Mouse (Mus musculus) intestine, embryonic 15.5 days (tissue): ENCODE measurements around the gene Phlda3. TPM values are rescaled to one million over a fixed set of nuclear protein-coding genes. Genes with fewer than 3 reads are reported as not detected.

Experiments used
- ATAC-seq: fragments of 200-750 bp; cut with Nextera tagmentation; 2 replicates; pipeline ENCODE4 v1.8.0; 2017; ENCODE audit warnings: moderate TSS enrichment, moderate library complexity
- H3K27ac ChIP-seq: fragments of 300-500 bp; sonication (generic); 2 replicates; pipeline ENCODE4 v1.5.1; 2015; ENCODE audit warnings: mild to moderate bottlenecking, inconsistent platforms
- H3K27me3 ChIP-seq: fragments of 300-500 bp; sonication (generic); replicated peaks from 2 replicates; pipeline ENCODE4 v1.6.1; 2015; ENCODE audit warnings: inconsistent platforms
- H3K36me3 ChIP-seq: fragments of 300-500 bp; sonication (generic); 2 replicates; pipeline ENCODE4 v1.6.1; 2015; ENCODE audit warnings: inconsistent platforms
- H3K4me1 ChIP-seq: fragments of 300-500 bp; sonication (generic); replicated peaks from 2 replicates; pipeline ENCODE4 v1.6.1; 2015; ENCODE audit warnings: inconsistent platforms
- H3K4me2 ChIP-seq: fragments of 300-500 bp; sonication (generic); replicated peaks from 2 replicates; pipeline ENCODE4 v1.6.1; 2015; ENCODE audit warnings: mild to moderate bottlenecking, inconsistent platforms
- H3K4me3 ChIP-seq: fragments of 300-500 bp; sonication (generic); replicated peaks from 2 replicates; pipeline ENCODE4 v1.5.1; 2015; ENCODE audit warnings: inconsistent platforms
- H3K9ac ChIP-seq: fragments of 300-500 bp; sonication (generic); 2 replicates; pipeline ENCODE4 v1.6.1; 2015; ENCODE audit warnings: inconsistent platforms
- H3K9me3 ChIP-seq: fragments of 300-500 bp; sonication (generic); 2 replicates; pipeline ENCODE4 v1.6.1; 2016; ENCODE audit warnings: inconsistent platforms
- WGBS: fragments of 180-500 bp; shearing (Covaris S2); methylation state at CpG from one replicate; pipeline ENCODE4 v1.1.7; 2015; 5-methylcytosine and 5-hydroxymethylcytosine counted together
- polyA plus RNA-seq: library from polyadenylated mRNA; unstranded; fragments of >200 nt; fragmentation: Nextera tagmentation; extraction: Ambion mirVana; gene quantifications from 2 replicates; pipeline ENCODE4 v1.2.1, GENCODE M21; 2015

Gene Phlda3
- polyA plus RNA-seq, 1 experiment from 2014 or later: 44.6 TPM

GRCm38 (mm10) chr1:135800192-135800950 lies 34.5 kb downstream of the Phlda3 start:
- H3K4me1 ChIP-seq: peaks cover 31% of the 10 kb centered on the region
- H3K4me3 ChIP-seq: no peak overlapping the region
- no peaks in the 10 kb centered on the region for H3K27me3 ChIP-seq
- no peaks in the 10 kb centered on the region for H3K36me3 ChIP-seq
- 18% methylated on average over 8 of the region's 8 CpGs for WGBS
- H3K4me2 ChIP-seq: no peak overlapping the region; the same call in 1 of the 2 replicates
- H3K9ac ChIP-seq: no peak overlapping the region
- H3K9me3 ChIP-seq: no peaks in the 10 kb centered on the region
- peak; percentile 68 for ATAC-seq
- H3K27ac ChIP-seq: peak overlapping the region; percentile 90

DNA sequence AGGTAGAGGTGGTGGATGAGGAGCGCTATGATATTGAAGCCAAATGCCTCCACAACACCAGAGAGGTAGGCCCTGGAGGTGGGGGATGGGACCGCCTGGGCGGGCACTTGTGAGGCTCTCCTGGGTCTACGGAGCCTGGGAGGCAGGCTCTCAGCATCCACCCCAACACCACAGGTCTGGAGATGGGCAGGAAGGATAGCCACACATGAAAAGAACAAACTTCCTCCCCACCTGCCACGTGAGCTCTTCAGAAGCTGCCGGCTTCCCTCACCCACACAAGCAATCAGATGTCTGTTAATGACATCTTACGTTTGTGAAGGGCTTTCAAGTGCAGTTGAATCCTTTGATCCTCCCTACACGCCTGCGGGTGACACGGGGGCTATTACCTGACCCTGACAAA lies 41.6 kb downstream of the Phlda3 start:
- H3K4me3 ChIP-seq: no peak overlapping the region
- 30% methylated on average over 10 of the region's 10 CpGs for WGBS
- no peak overlapping the region for H3K27ac ChIP-seq
- no peaks in the 10 kb centered on the region for H3K27me3 ChIP-seq
- H3K4me1 ChIP-seq: peaks cover 19% of the 10 kb centered on the region
- ATAC-seq: no peak
- H3K4me2 ChIP-seq: no peak overlapping the region
- H3K36me3 ChIP-seq: no peaks in the 10 kb centered on the region
- H3K9me3 ChIP-seq: no peaks in the 10 kb centered on the region
- no peak overlapping the region for H3K9ac ChIP-seq

DNA sequence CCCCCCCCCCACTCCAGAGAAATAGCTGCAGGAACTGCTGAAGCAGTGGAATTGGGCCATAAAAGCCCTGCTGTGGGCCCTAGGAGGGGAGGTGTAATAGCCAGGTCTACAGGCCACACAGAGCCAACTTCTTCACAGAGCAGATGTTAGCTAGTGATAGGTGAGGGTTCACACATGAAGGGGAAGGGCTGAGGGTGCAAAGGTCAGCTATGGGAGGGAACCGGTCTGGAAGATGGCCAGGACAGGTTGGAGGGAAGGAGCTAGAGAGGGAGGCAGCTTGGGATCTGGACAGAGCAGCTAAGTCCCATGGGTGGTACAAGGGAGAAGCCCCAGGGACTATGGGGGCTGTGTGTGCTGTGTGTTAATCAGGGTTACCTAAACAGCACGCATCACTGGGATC lies 44.3 kb downstream of the Phlda3 start:
- Histone ChIP-seq H3K9ac (no peak overlapping the region), H3K4me1 (peaks cover 30% of the 10 kb centered on the region), H3K36me3 (no peaks in the 10 kb centered on the region), H3K27ac (peak overlapping the region; percentile 85), H3K27me3 (no peaks in the 10 kb centered on the region), H3K4me3 (no peak overlapping the region), H3K4me2 (0 out of 2 replicates have a peak overlapping the region, but pooled peaks have one; percentile 20), H3K9me3 (no peaks in the 10 kb centered on the region)
- ATAC-seq: peak; percentile 67
- 41% methylated on average over 2 of the region's 2 CpGs for WGBS

DNA sequence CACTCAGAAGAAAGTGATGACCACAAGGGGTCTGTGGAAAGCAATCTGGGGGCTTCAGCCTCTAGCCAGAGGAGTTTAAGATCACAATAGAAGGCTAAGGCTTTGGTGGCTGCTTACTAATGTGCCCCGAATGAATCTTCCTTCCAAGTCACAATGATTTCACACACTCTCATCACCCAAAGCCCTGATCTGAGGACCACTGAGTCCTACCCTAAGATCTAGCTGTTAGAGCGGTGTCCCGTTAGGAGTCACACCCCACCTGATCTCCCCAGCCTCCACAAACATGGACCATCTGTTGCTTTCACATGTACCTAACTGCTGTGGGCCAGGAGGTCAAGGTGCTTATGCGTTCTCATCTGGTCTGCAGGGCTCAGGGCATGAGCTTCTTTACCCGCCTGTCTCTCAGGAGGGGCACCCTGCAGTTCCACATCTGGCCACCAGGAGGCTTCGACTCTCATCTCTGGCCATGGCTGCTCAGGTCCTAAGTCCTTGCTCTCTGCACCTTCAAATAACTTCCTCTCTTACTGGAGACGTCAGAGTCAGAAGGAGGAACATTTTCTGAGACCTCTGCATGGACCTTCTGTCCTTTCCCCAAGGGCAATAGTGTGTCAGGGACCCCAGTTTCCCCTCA lies 45.2 kb downstream of the Phlda3 start:
- ATAC-seq: peak; percentile 22
- Histone ChIP-seq H3K36me3 (no peaks in the 10 kb centered on the region), H3K4me3 (no peak overlapping the region), H3K9ac (no peak overlapping the region), H3K4me2 (0 out of 2 replicates have a peak overlapping the region, but pooled peaks have one; percentile 6), H3K27ac (peak overlapping the region; percentile 85), H3K4me1 (peaks cover 30% of the 10 kb centered on the region), H3K9me3 (no peaks in the 10 kb centered on the region), H3K27me3 (no peaks in the 10 kb centered on the region)
- 30% methylated on average over 7 of the region's 7 CpGs for WGBS

DNA sequence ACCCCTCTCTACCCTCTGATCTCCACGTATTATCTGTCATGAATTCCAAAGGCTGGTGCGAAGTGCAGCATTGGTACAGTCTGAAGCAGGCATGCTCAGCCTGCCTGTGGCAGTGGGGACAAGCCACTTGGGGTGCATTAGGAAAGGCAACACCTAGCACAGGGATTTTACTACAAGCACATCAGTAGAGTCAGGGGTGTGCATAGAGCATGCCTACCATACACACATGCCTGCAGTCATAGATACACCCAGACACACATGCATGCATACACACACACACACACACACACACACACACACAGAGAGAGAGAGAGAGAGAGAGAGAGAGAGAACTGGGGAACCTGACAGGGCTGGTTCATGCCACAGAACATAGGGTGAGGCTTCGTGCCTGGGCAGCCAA lies 46.3 kb downstream of the Phlda3 start:
- ATAC-seq: 0 out of 2 replicates have a peak, but pooled peaks have one; percentile 1
- peak overlapping the region; percentile 30 for H3K4me2 ChIP-seq
- H3K36me3 ChIP-seq: no peaks in the 10 kb centered on the region
- 54% methylated on average over 3 of the region's 3 CpGs for WGBS
- no peak overlapping the region for H3K4me3 ChIP-seq
- no peaks in the 10 kb centered on the region for H3K9me3 ChIP-seq
- peaks cover 29% of the 10 kb centered on the region for H3K4me1 ChIP-seq
- H3K27me3 ChIP-seq: peaks cover 5% of the 10 kb centered on the region; the same call in 1 of the 2 replicates
- H3K9ac ChIP-seq: peak overlapping the region; percentile 11; the same call in 1 of the 2 replicates
- H3K27ac ChIP-seq: peak overlapping the region; percentile 85

DNA sequence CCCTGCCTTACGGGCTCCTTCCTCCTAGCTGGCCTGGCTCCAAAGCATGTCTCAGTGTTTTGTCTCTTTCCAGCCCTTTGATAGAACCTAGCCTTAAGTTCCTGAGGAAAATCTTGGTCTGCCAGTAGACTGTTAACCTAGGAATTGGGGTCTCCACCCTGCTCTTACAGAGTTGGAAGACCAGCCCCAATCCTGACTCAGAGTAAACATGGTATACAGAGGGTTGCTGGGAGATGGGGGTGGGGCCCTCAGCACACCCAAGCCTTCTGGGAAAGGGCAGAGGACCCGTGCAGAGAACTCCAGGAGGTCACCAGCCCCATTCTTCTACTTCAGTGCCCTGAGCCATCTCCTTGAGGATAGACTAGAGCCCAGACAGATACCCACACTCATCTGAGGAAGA lies 46.7 kb downstream of the Phlda3 start:
- Histone ChIP-seq H3K9me3 (no peaks in the 10 kb centered on the region), H3K4me1 (peaks cover 25% of the 10 kb centered on the region), H3K9ac (peak overlapping the region; percentile 11; the same call in 1 of the 2 replicates), H3K4me2 (peak overlapping the region; percentile 30), H3K27ac (peak overlapping the region; percentile 85), H3K36me3 (no peaks in the 10 kb centered on the region), H3K27me3 (peaks cover 5% of the 10 kb centered on the region; the same call in 1 of the 2 replicates), H3K4me3 (no peak overlapping the region)
- peak; percentile 68 for ATAC-seq
- 18% methylated on average over 2 of the region's 2 CpGs for WGBS

DNA sequence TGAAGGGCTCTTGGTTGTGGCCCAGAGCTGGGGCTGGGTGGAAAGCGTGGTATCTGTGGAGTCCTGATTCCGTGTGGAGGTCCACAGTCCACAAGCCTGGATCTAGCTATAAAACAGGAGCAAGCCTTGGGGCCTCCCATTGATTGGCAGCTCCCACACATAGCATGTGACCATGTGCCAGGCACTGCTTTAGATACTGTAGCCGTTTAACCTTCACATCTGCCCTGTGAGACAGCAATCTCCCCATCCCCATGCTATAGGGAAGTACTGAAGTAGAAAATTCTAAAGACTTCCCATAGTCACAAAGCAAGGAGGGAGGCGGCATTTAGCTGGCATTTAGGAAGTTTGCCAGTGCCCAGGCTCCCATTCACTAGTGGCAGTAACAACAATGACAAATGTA lies 47.2 kb downstream of the Phlda3 start:
- Histone ChIP-seq H3K4me3 (no peak overlapping the region), H3K27ac (peak overlapping the region; percentile 85), H3K9me3 (no peaks in the 10 kb centered on the region), H3K27me3 (peaks cover 5% of the 10 kb centered on the region; the same call in 1 of the 2 replicates), H3K36me3 (no peaks in the 10 kb centered on the region), H3K4me2 (peak overlapping the region; percentile 30), H3K4me1 (peaks cover 25% of the 10 kb centered on the region), H3K9ac (peak overlapping the region; percentile 11; the same call in 1 of the 2 replicates)
- ATAC-seq: peak; percentile 83
- WGBS: 53% methylated on average over 4 of the region's 4 CpGs

DNA sequence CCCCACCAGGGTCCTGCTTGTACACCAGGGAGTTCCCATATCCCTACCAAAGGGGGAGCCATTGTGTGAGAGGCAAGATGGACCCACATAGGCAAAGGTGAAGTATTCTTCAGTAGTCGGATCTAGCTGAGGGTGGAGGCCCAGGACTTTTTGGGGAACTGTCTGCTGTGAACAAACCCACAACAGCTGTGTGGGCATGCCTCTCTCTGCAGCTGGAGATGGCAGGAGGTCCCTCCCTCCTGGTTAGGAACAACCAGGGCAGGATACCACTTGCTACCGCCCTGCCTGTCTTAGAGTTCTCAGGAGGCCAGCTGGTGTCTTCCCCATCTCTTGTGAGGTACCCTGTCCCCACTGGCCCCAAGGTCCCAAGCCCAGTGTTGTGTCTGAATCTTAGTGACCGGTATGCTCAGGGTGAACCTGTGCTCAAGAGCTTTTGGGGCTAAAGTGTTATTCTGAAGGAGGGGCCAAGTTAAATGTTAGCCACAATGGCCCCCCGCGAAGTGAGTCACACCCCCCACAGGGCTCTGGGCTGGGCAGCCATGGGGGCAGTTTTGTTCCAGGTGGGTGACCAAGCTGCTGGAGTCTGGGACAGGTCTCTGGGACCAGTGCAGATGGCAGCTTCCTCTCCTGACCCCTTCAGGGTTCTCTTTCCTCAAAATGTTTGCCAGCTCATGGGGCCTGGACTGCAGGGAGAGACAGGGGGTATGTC lies 47.9 kb downstream of the Phlda3 start:
- peaks cover 25% of the 10 kb centered on the region for H3K4me1 ChIP-seq
- H3K36me3 ChIP-seq: no peaks in the 10 kb centered on the region
- peaks cover 5% of the 10 kb centered on the region; the same call in 1 of the 2 replicates for H3K27me3 ChIP-seq
- ATAC-seq: no peak
- no peak overlapping the region for H3K4me3 ChIP-seq
- 74% methylated on average over 5 of the region's 5 CpGs for WGBS
- no peak overlapping the region for H3K9ac ChIP-seq
- no peaks in the 10 kb centered on the region for H3K9me3 ChIP-seq
- no peak overlapping the region for H3K4me2 ChIP-seq
- H3K27ac ChIP-seq: peak overlapping the region; percentile 85

DNA sequence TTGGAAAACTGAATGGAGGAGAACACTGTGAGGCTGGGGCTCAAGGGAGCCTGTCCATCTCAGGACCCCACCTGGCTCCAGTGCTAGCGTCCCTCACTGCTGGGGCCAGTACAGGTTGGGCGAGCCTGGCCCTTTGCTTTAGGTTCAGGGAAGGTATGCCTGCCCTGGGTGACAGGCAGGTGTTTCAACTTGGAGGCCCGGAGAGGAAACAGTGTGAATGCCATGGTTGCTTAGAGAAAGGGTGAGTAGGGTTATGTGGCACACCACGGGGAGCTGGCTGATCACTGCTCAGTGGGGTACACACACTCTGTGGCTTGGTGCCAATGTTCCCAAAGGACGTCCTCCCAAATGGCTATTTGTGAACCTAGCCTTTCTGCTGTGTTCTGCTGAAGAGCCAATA lies 48.6 kb downstream of the Phlda3 start:
- 84% methylated on average over 5 of the region's 5 CpGs for WGBS
- Histone ChIP-seq H3K9ac (no peak overlapping the region), H3K4me3 (no peak overlapping the region), H3K4me2 (no peak overlapping the region), H3K36me3 (no peaks in the 10 kb centered on the region), H3K27me3 (peaks cover 5% of the 10 kb centered on the region; the same call in 1 of the 2 replicates), H3K27ac (no peak overlapping the region), H3K4me1 (peaks cover 20% of the 10 kb centered on the region), H3K9me3 (no peaks in the 10 kb centered on the region)
- no peak for ATAC-seq

- Histone ChIP-seq H3K4me2 (peak overlapping the region; percentile 89), H3K36me3 (no peaks in the 10 kb centered on the region), H3K27ac (0 out of 2 replicates have a peak overlapping the region, but pooled peaks have one; percentile 63), H3K4me3 (no peak overlapping the region), H3K4me1 (peaks cover 14% of the 10 kb centered on the region), H3K9ac (0 out of 2 replicates have a peak overlapping the region, but pooled peaks have one; percentile 48), H3K9me3 (no peaks in the 10 kb centered on the region), H3K27me3 (peaks cover 10% of the 10 kb centered on the region)
- ATAC-seq: no peak
- WGBS: 45% methylated on average over 4 of the region's 4 CpGs
These were observed 51.7 kb downstream of the Phlda3 start for GRCm38 (mm10) chr1:135817595-135817994.

DNA sequence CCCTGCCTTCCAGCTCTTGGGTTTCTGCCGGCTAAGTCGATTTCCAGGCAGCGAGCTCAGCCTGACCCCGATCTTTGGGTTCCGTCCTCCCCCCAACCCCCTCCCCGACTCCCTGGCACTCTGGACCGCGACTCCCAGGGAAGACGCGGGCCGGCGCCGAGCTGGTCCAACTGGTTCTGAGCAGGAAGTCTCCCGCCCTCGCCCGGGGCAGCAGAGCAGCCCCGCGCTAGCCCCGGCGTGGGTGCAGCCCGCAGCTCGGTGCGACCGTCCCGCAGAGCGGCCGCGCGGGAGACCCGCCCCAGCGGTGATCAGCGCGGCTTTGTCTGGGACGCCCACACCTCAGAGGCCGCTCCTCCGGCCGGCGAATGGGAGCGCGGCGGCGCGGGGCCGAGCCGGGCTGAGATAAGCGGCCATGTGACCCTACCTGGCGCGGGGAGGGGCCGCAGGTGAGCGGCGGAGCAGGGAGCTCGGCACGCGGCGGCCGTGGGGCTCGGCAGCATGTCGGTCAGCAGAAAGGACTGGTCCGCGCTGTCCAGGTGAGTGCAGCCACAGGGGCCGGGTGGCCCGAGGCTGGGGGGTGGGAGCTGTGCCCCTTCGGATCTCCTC lies 52.7 kb downstream of the Phlda3 start, which contains the start of gene Lad1:
TSS of gene Lad1 (plus strand) at position 118 of the 606 bp plus-strand sequence.
- under 1% methylated on average over 63 of the region's 63 CpGs for WGBS
- ATAC-seq: peak; percentile 82
- H3K27me3 ChIP-seq: peaks cover 10% of the 10 kb centered on the region
- H3K4me2 ChIP-seq: peak within 1 kb of the TSS; percentile 89
- H3K4me3 ChIP-seq: peak within 1 kb of the TSS; percentile 44
- no peaks in the 10 kb centered on the region for H3K36me3 ChIP-seq
- H3K4me1 ChIP-seq: peaks cover 16% of the 10 kb centered on the region
- peak within 1 kb of the TSS; percentile 94 for H3K27ac ChIP-seq
- H3K9me3 ChIP-seq: no peaks in the 10 kb centered on the region
- H3K9ac ChIP-seq: peak within 1 kb of the TSS; percentile 48
